Mouse (Mus musculus) CH12.LX (cell line): Measurements from ENCODE around the gene Lamp1.

Source experiments
- BHLHE40 ChIP-seq: IDR thresholded peaks from 2 replicates; pipeline ENCODE4 v1.6.1; 2011; ENCODE audit warnings: mild to moderate bottlenecking, low read depth, low read length, improper control_type of control experiment
- TBP ChIP-seq: conservative IDR thresholded peaks from 2 replicates; pipeline ENCODE4 v1.6.1; 2011; ENCODE audit warnings: low read depth, low read length, improper control_type of control experiment

DNA sequence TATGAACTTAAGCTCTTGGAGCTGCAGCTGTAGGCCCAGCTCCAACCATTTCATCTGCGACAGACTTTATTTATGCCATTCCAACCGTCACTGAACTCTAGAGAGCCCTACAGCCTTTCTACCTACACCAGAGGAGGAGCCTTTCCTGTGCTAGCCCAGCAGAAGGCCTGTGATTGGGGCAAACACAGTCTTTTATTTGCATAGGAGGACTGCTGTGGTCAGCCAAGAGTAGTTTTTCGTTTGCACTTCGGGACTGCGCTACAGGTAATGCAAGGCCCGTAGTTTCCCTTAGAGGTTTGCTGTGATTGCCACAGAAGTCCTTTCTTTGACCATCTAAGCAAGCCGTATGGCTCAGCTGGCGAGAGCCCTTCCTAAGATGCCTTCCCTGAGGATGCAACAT, 57.4 kb downstream of the Lamp1 start:
- TF ChIP-seq TBP = no peak
- TF ChIP-seq BHLHE40 = no peak
